Comparison of ENCODE assay signal across 12 mouse cellular contexts in the genomic region with DNA sequence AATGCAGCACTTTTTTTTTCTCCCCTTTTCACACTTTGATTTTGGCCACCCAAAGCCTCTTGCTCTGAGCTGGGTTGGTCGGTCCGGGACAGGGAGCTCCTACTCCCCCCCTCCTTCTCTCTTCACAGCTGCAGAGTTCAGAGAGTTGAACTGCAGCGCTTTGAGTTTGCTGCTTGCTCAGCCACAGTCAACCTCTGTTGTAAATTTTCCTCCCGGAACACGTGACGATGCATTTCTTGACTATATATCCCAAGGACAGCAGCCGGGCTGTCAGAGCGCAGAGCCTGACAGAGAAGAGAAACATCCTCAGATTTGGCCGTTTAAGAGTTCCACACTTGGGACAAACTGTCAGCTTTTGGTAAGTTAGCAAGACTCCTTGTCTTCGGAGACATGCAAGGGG. TPM values are rescaled to one million over a fixed set of nuclear protein-coding genes. Genes with fewer than 3 reads are reported as not detected.
DNase-seq lines count a peak whose midpoint lies in the region; ATAC-seq and TF ChIP-seq lines count a peak whose summit lies in the region.
"Had no signal": no experiment of that assay in that cellular context is flagged by ENCODE, and none has a peak within 500 bp of the region (broad histone marks: within the 10 kb centered on the region; RNA-seq: fewer than 3 reads in every experiment).

A gene (plus strand): TSS at position 120 of the 400 bp plus-strand sequence.

- intact Hi-C loops in gastrocnemius, postnatal 36 days (cut with DNase I), result no loop called here
- intact Hi-C loops in left cerebral cortex, postnatal 4 days (cut with DNase I), result no loop called here

- no peaks in the 10 kb centered on the region for H3K9me3 ChIP-seq in embryonic facial prominence, embryonic 12.5 days
- H3K9me3 ChIP-seq in intestine, postnatal 0 days (ENCODE audit: control insufficient read depth), result no peaks in the 10 kb centered on the region
- no peaks in the 10 kb centered on the region for H3K9me3 ChIP-seq in lung, embryonic 16.5 days (ENCODE audit: control insufficient read depth, low read length)
- H3K9me3 ChIP-seq in forebrain, embryonic 15.5 days, result no peaks in the 10 kb centered on the region

- no peak for TF ChIP-seq CTCF in intestine, postnatal 0 days (IDR thresholded peaks at IDR 0.05; ENCODE audit: low read depth)

- no peak within 1 kb of the TSS for H3K9ac ChIP-seq in embryonic facial prominence, embryonic 12.5 days
- no peak within 1 kb of the TSS for H3K9ac ChIP-seq in intestine, postnatal 0 days (ENCODE audit: low read depth, low read length)
- H3K9ac ChIP-seq in lung, embryonic 16.5 days (ENCODE audit: low read length), result peak within 1 kb of the TSS; percentile 55
- H3K9ac ChIP-seq in forebrain, embryonic 15.5 days (replicated peaks), result no peak within 1 kb of the TSS

- peaks cover 41% of the 10 kb centered on the region for H3K4me1 ChIP-seq in embryonic facial prominence, embryonic 12.5 days
- H3K4me1 ChIP-seq in intestine, postnatal 0 days (replicated peaks; ENCODE audit: control insufficient read depth, insufficient read depth, low read length), result 0 out of 2 replicates have a peak, but pooled peaks cover 7% of the 10 kb centered on the region
- peaks cover 18% of the 10 kb centered on the region for H3K4me1 ChIP-seq in lung, embryonic 16.5 days (replicated peaks; ENCODE audit: control insufficient read depth, insufficient read depth, low read length)
- H3K4me1 ChIP-seq in forebrain, embryonic 15.5 days, result peaks cover 38% of the 10 kb centered on the region

- DNase-seq in gastrocnemius, postnatal 10 days, result peak; percentile 15
- no peak for DNase-seq in gastrocnemius, postnatal 36 days
- DNase-seq in left cerebral cortex, postnatal 4 days, result no peak

- no peak within 1 kb of the TSS for H3K4me3 ChIP-seq in embryonic facial prominence, embryonic 12.5 days
- peak within 1 kb of the TSS; percentile 16 for H3K4me3 ChIP-seq in intestine, postnatal 0 days (ENCODE audit: low read depth, low read length)
- peak within 1 kb of the TSS; percentile 35 for H3K4me3 ChIP-seq in lung, embryonic 16.5 days (ENCODE audit: low read length)
- no peak within 1 kb of the TSS for H3K4me3 ChIP-seq in forebrain, embryonic 15.5 days
- H3K4me3 ChIP-seq: left cerebral cortex, adult 2 months had no signal

- no peak within 1 kb of the TSS for H3K27ac ChIP-seq in embryonic facial prominence, embryonic 12.5 days
- H3K27ac ChIP-seq in intestine, postnatal 0 days (ENCODE audit: low read depth, low read length), result no peak within 1 kb of the TSS
- H3K27ac ChIP-seq in lung, embryonic 16.5 days (ENCODE audit: low read length), result peak within 1 kb of the TSS; percentile 70
- H3K27ac ChIP-seq in forebrain, embryonic 15.5 days (replicated peaks), result no peak within 1 kb of the TSS
- H3K27ac ChIP-seq: left cerebral cortex, adult 2 months had no signal

- no peaks in the 10 kb centered on the region for H3K36me3 ChIP-seq in embryonic facial prominence, embryonic 12.5 days
- no peaks in the 10 kb centered on the region for H3K36me3 ChIP-seq in intestine, postnatal 0 days (ENCODE audit: control insufficient read depth, insufficient read depth)
- no peaks in the 10 kb centered on the region for H3K36me3 ChIP-seq in lung, embryonic 16.5 days (ENCODE audit: control insufficient read depth, insufficient read depth, low read length)
- no peaks in the 10 kb centered on the region for H3K36me3 ChIP-seq in forebrain, embryonic 15.5 days

- 0 out of 2 replicates have a peak within 1 kb of the TSS, but pooled peaks have one; percentile 3 for H3K4me2 ChIP-seq in embryonic facial prominence, embryonic 12.5 days (replicated peaks)
- H3K4me2 ChIP-seq in intestine, postnatal 0 days (replicated peaks; ENCODE audit: low read depth), result peak within 1 kb of the TSS; percentile 46
- H3K4me2 ChIP-seq in lung, embryonic 16.5 days (ENCODE audit: low read depth, low read length), result peak within 1 kb of the TSS; percentile 52
- no peak within 1 kb of the TSS for H3K4me2 ChIP-seq in forebrain, embryonic 15.5 days (replicated peaks)

- ATAC-seq in embryonic facial prominence, embryonic 12.5 days (ENCODE audit: insufficient number of reproducible peaks, insufficient read depth, low FRiP score, low TSS enrichment), result no peak
- ATAC-seq in intestine, postnatal 0 days, result no peak; the same call in 1 of the 2 replicates
- ATAC-seq in lung, embryonic 16.5 days (ENCODE audit: low read depth), result peak; percentile 68
- no peak for ATAC-seq in forebrain, embryonic 15.5 days (replicated peaks)
- no peak for ATAC-seq in inflammation-experienced regulatory T-cells, adult 6 months
- ATAC-seq: midbrain, embryonic 16.5 days had no signal

- H3K27me3 ChIP-seq in embryonic facial prominence, embryonic 12.5 days, result no peaks in the 10 kb centered on the region
- H3K27me3 ChIP-seq in intestine, postnatal 0 days (replicated peaks; ENCODE audit: control insufficient read depth, insufficient read depth, low read length), result no peaks in the 10 kb centered on the region
- no peaks in the 10 kb centered on the region for H3K27me3 ChIP-seq in lung, embryonic 16.5 days (ENCODE audit: control insufficient read depth, insufficient read depth, low read depth, low read length)
- H3K27me3 ChIP-seq in forebrain, embryonic 15.5 days, result no peaks in the 10 kb centered on the region
- H3K27me3 ChIP-seq: CH12.LX had no signal

- 45% methylated on average over 10 of the region's 10 CpGs for WGBS in embryonic facial prominence, embryonic 12.5 days
- WGBS in intestine, postnatal 0 days, result 47% methylated on average over 10 of the region's 10 CpGs
- WGBS in lung, embryonic 16.5 days, result 45% methylated on average over 10 of the region's 10 CpGs
- 76% methylated on average over 10 of the region's 10 CpGs for WGBS in forebrain, embryonic 15.5 days

RNA-seq across cellular contexts. Expression of the gene that starts here (rescaled TPM):
- total RNA-seq in gastrocnemius, postnatal 10 days (2021), result 1 to 10 TPM; 3.2 to 3.4 TPM
- under 1 TPM; 0.30 to 0.84 TPM for total RNA-seq in gastrocnemius, postnatal 36 days (2021)
- 4.3 and 4.4 TPM in 2 replicates for polyA plus RNA-seq in embryonic facial prominence, embryonic 12.5 days (2016; fragmentation: Nextera tagmentation; extraction: Ambion mirVana)
- 5.6 and 5.9 TPM in 2 replicates for polyA plus RNA-seq in intestine, postnatal 0 days (2015; fragmentation: Nextera tagmentation; extraction: Ambion mirVana)
- 15.8 and 18.0 TPM in 2 replicates for polyA plus RNA-seq in lung, embryonic 16.5 days (2015; fragmentation: Nextera tagmentation; extraction: Ambion mirVana)
- 1.3 and 1.4 TPM in 2 replicates for polyA plus RNA-seq in forebrain, embryonic 15.5 days (2015; fragmentation: Nextera tagmentation; extraction: Ambion mirVana)
- polyA plus RNA-seq in inflammation-experienced regulatory T-cells, adult 6 months (2017; shearing (Covaris generic)), result not detected
- total RNA-seq in left cerebral cortex, postnatal 4 days (2021), result 1 to 10 TPM in 1 of 2 experiments, under 1 TPM in 1; 0.95 to 1.1 TPM
- total RNA-seq: CH12.LX; granulocyte monocyte progenitor cell, adult 5-6 weeks had no signal

Comparison
In these comparisons a context has a peak if more than half of its experiments do, and no peak if none do; other contexts are left out.
1. H3K4me3 ChIP-seq: peak in intestine, postnatal 0 days (single experiment) and lung, embryonic 16.5 days (single experiment); none in embryonic facial prominence, embryonic 12.5 days (single experiment) and forebrain, embryonic 15.5 days (single experiment).